Mouse (Mus musculus) erythroblast, embryonic 14.5 days (primary cell): Measurements from ENCODE around the gene Gcc2.

Experiments
- GATA1 ChIP-seq: IDR thresholded peaks from 2 replicates; pipeline ENCODE4 v1.6.1; 2012; ENCODE audit warnings: low read length, inconsistent platforms, mixed read lengths
- TAL1 ChIP-seq: IDR thresholded peaks from 3 replicates; pipeline ENCODE4 v1.6.1; 2012; ENCODE audit warnings: low read length, inconsistent platforms, mixed read lengths

- TF ChIP-seq GATA1 = no peak
- TF ChIP-seq TAL1 = no peak
Measured at GRCm38 (mm10) chr10:58322361-58323027, 67.2 kb downstream of the Gcc2 start.
